Mouse (Mus musculus) forebrain, postnatal 0 days (tissue): ENCODE data around the gene Rnf144a. TPM values are rescaled to one million over a fixed set of nuclear protein-coding genes. Genes with fewer than 3 reads are reported as not detected.

Experiments
- ATAC-seq: fragments of 200-750 bp; cut with Nextera tagmentation; 2 replicates; pipeline ENCODE4 v1.8.0; 2017; ENCODE audit warnings: mild to moderate bottlenecking, moderate library complexity
- DNase-seq: peaks from one replicate; pipeline ENCODE4 v3.0.0-alpha.2; 2015
- H3K27ac ChIP-seq: fragments of 300-500 bp; sonication (generic); 2 replicates; pipeline ENCODE4 v1.5.1; 2014; ENCODE audit warnings: low read depth, mild to moderate bottlenecking, antibody characterized with exemption, low read length, moderate library complexity, mixed read lengths
- H3K27me3 ChIP-seq: fragments of 300-500 bp; sonication (generic); 2 replicates; pipeline ENCODE4 v1.6.1; 2014; ENCODE audit warnings: mild to moderate bottlenecking, low read length, mixed read lengths; ENCODE audit not compliant: insufficient read depth
- H3K36me3 ChIP-seq: fragments of 300-500 bp; sonication (generic); 2 replicates; pipeline ENCODE4 v1.6.1; 2014; ENCODE audit warnings: mild to moderate bottlenecking, moderate library complexity; ENCODE audit not compliant: insufficient read depth
- H3K4me1 ChIP-seq: fragments of 300-500 bp; sonication (generic); 2 replicates; pipeline ENCODE4 v1.6.1; 2014; ENCODE audit warnings: antibody characterized with exemption; ENCODE audit not compliant: insufficient read depth
- H3K4me2 ChIP-seq: fragments of 300-500 bp; sonication (generic); 2 replicates; pipeline ENCODE4 v1.6.1; 2014; ENCODE audit warnings: low read depth, mild to moderate bottlenecking, moderate library complexity
- H3K4me3 ChIP-seq: fragments of 300-500 bp; sonication (generic); 2 replicates; pipeline ENCODE4 v1.5.1; 2014; ENCODE audit warnings: low read depth, low read length, mixed read lengths
- H3K9ac ChIP-seq: fragments of 300-500 bp; sonication (generic); 2 replicates; pipeline ENCODE4 v1.6.1; 2014; ENCODE audit warnings: mild to moderate bottlenecking
- H3K9me3 ChIP-seq: fragments of 300-500 bp; sonication (generic); 2 replicates; pipeline ENCODE4 v1.6.1; 2016; ENCODE audit warnings: low read length
- CTCF ChIP-seq: sonication (generic); IDR thresholded peaks from 2 replicates; pipeline ENCODE4 v1.5.1; 2016; ENCODE audit warnings: antibody characterized with exemption, control low read depth, low read depth
- WGBS: fragments of 180-500 bp; shearing (Covaris S2); extraction: QIAGEN DNeasy Blood & Tissue Kit; methylation state at CpG from one replicate; pipeline ENCODE4 v1.1.7; 2014; 5-methylcytosine and 5-hydroxymethylcytosine counted together
- polyA plus RNA-seq: library from polyadenylated mRNA; unstranded; fragments of >200 nt; fragmentation: Nextera tagmentation; extraction: Ambion mirVana; gene quantifications from 2 replicates; pipeline ENCODE4 v1.2.1, GENCODE M21; 2015
- total RNA-seq: library from RNA; depleted of rRNA; stranded (reverse); fragments of >200 nt; gene quantifications from 2 replicates; pipeline ENCODE4 v1.2.3, GENCODE M21; 2014

The Rnf144a gene
- total and polyA plus RNA-seq, 2 experiments from 2014 or later, result 23.1 to 39.1 TPM

DNA sequence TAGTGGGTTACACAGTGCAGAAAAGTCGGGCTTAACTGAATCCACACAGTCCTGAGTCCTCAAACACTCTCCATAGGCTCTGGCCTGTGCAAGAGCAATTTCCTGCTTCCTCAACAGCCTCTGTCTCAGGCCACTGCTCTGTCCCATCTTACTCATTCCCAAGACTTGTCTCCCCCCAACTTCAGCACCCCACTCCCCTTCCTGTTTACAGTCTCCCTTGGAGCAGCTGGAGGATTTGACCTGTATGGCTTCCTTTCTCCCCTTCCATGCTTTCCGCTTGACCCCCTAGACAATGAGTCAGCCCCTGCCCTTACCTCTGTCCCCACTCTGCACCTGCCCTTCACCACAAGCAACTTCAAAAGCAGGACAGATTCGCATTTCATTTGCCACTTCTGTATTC lies 72.4 kb downstream of the Rnf144a start:
- Histone ChIP-seq H3K9me3 (no peaks in the 10 kb centered on the region), H3K36me3 (peaks cover 5% of the 10 kb centered on the region; the same call in 1 of the 2 replicates), H3K27me3 (no peaks in the 10 kb centered on the region), H3K9ac (no peak overlapping the region), H3K27ac (no peak overlapping the region), H3K4me1 (0 out of 2 replicates have a peak, but pooled peaks cover 4% of the 10 kb centered on the region), H3K4me2 (no peak overlapping the region), H3K4me3 (no peak overlapping the region)
- 88% methylated on average over 3 of the region's 3 CpGs for WGBS
- TF ChIP-seq CTCF, result no peak
- DNase-seq (no peak), ATAC-seq (no peak)

DNA sequence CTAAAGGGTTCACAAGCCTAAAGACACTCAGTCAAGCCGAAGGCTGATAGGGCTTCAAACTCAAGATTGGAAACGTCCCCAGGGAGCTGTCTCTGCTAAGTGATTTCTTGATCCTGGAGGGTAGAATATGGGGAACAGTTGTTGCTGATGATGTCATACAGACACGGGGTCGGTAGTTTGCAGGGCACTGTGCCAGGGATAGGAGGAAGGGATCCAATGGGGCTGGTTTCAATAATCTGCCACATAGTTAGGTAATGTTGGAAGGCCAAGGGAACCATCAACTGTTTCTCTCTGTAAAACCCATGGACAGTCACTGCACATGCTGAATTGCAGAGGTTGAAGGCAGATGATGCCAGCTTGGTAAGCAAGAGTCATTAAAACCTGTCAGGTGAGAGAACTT lies 73.0 kb downstream of the Rnf144a start:
- H3K4me2 ChIP-seq, result no peak overlapping the region
- H3K27ac ChIP-seq, result no peak overlapping the region
- WGBS, result 54% methylated on average over 4 of the region's 4 CpGs
- H3K4me1 ChIP-seq, result 0 out of 2 replicates have a peak, but pooled peaks cover 4% of the 10 kb centered on the region
- H3K27me3 ChIP-seq, result no peaks in the 10 kb centered on the region
- ATAC-seq (no peak), DNase-seq (no peak)
- H3K9ac ChIP-seq, result no peak overlapping the region
- peaks cover 10% of the 10 kb centered on the region; the same call in 1 of the 2 replicates for H3K36me3 ChIP-seq
- no peak overlapping the region for H3K4me3 ChIP-seq
- H3K9me3 ChIP-seq, result no peaks in the 10 kb centered on the region
- no peak for TF ChIP-seq CTCF

DNA sequence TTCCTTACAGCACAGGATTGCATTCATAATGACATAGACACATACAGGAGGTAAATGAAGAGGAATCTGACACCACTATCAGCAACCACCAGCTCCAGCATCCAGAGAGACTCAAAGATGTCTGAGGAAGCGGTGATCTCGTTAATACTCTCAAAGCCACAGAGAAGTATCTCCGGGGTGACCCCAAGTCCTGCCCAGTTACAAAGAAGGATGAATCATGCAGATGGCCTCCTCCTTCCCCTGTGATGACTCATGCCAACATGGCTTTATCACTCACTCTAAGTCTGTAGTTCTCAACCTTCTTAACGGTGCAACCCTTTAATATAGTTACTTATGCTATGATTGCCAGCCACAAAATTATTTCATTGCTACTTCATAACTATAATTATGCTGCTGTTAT lies 74.4 kb downstream of the Rnf144a start:
- WGBS, result 93% methylated on average over 4 of the region's 4 CpGs
- ATAC-seq (no peak), DNase-seq (no peak)
- Histone ChIP-seq H3K36me3 (peaks cover 10% of the 10 kb centered on the region; the same call in 1 of the 2 replicates), H3K27ac (no peak overlapping the region), H3K4me2 (no peak overlapping the region), H3K27me3 (no peaks in the 10 kb centered on the region), H3K9ac (no peak overlapping the region), H3K4me3 (no peak overlapping the region), H3K4me1 (0 out of 2 replicates have a peak, but pooled peaks cover 4% of the 10 kb centered on the region), H3K9me3 (no peaks in the 10 kb centered on the region)
- TF ChIP-seq CTCF, result no peak

DNA sequence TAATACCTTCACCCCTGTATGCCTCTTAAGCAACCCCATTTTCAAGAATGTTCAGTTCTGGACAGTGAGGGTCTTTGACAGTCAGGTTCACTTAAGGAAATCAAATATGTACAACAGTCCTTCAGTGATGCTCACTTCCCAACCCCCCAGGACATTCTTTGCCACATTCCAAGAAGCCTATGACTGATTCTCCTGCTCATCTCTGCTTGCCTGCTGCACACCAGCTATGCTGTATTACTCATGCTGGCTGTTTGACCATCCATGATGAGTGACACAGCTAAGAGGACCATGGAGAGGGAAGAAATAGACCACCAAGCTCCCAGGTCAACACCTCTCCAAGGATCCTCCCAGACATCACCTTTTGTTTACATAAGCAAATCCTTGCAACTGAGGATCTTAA lies 75.2 kb downstream of the Rnf144a start:
- Histone ChIP-seq H3K4me1 (0 out of 2 replicates have a peak, but pooled peaks cover under 1% of the 10 kb centered on the region), H3K9me3 (no peaks in the 10 kb centered on the region), H3K27ac (no peak overlapping the region), H3K4me2 (no peak overlapping the region), H3K36me3 (peaks cover 10% of the 10 kb centered on the region; the same call in 1 of the 2 replicates), H3K9ac (no peak overlapping the region), H3K4me3 (no peak overlapping the region), H3K27me3 (no peaks in the 10 kb centered on the region)
- TF ChIP-seq CTCF, result no peak
- ATAC-seq, result no peak
- no peak for DNase-seq

DNA sequence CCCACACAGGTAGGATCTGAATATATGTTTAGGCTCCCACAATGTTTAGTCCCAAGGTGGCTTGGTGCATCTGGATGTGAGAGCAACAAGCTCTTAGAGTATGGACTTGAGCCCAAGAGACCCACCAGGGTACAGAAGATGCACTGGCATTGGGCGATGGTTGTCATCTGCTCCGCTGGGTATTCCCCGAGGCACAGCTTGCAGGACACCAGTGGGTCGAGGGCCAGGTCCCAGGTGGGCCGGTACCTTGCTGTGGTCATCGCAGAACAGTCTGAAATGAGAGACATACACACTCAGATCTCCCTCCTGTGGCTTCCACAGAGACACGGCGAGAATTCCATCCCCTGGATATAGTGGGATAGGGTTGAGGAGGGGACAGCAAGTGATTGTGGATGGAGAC lies 75.9 kb downstream of the Rnf144a start:
- H3K27ac ChIP-seq, result no peak overlapping the region
- H3K27me3 ChIP-seq, result no peaks in the 10 kb centered on the region
- no peak for ATAC-seq
- H3K9me3 ChIP-seq, result no peaks in the 10 kb centered on the region
- H3K9ac ChIP-seq, result no peak overlapping the region
- H3K4me2 ChIP-seq, result no peak overlapping the region
- DNase-seq, result no peak
- peaks cover 10% of the 10 kb centered on the region; the same call in 1 of the 2 replicates for H3K36me3 ChIP-seq
- 98% methylated on average over 8 of the region's 8 CpGs for WGBS
- no peak overlapping the region for H3K4me3 ChIP-seq
- TF ChIP-seq CTCF, result no peak
- no peaks in the 10 kb centered on the region for H3K4me1 ChIP-seq

DNA sequence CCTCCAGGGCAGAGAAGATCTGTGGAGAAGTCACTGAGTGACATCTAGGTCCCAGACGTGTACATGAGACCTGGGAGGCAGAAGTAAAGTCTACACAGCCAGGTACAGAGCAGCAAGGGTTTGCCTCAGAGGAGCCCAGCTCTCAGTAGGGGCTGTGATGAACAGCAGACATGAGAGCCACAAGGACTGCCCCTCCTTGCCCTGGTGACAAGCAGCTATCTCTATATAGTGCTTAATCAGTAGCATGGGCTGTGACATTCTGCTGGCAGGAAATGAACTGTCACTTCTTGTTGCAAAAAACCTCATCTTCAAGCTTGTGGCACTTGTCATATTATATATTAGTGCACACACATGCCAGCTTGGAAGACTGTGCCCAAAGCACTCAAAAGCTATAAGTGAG lies 81.4 kb downstream of the Rnf144a start:
- 82% methylated on average over 1 of the region's 1 CpGs for WGBS
- no peak for TF ChIP-seq CTCF
- ATAC-seq (peak; percentile 27; the same call in 1 of the 2 replicates), DNase-seq (no peak)
- no peaks in the 10 kb centered on the region for H3K4me1 ChIP-seq
- H3K4me3 ChIP-seq, result no peak overlapping the region
- H3K4me2 ChIP-seq, result no peak overlapping the region
- H3K9ac ChIP-seq, result no peak overlapping the region
- H3K36me3 ChIP-seq, result peaks cover 10% of the 10 kb centered on the region; the same call in 1 of the 2 replicates
- no peaks in the 10 kb centered on the region for H3K27me3 ChIP-seq
- H3K27ac ChIP-seq, result no peak overlapping the region
- H3K9me3 ChIP-seq, result no peaks in the 10 kb centered on the region

DNA sequence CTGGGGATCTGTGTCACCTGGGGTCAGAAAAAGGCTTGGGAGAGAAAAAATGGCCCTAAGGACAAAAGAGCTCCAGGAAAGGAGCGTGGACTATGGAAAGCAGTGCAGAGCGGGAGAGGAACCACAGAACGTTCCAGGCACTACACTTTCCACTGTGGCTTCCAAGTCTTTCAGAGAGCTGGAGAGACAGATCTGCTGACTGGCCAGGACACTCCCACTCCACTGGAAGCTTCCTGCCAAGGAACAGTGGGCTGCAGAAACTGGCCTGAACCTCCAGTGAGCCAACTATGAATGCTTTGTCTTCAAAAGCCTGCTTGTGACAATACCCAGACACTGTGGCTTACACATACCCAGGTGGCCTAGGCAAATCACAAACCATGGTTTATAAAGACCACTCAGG lies 84.0 kb downstream of the Rnf144a start:
- ATAC-seq (peak; percentile 60), DNase-seq (peak; percentile 26)
- WGBS, result 68% methylated on average over 3 of the region's 3 CpGs
- Histone ChIP-seq H3K9me3 (no peaks in the 10 kb centered on the region), H3K27me3 (no peaks in the 10 kb centered on the region), H3K9ac (no peak overlapping the region), H3K36me3 (peaks cover 7% of the 10 kb centered on the region; the same call in 1 of the 2 replicates), H3K4me1 (no peaks in the 10 kb centered on the region), H3K4me3 (no peak overlapping the region), H3K27ac (no peak overlapping the region), H3K4me2 (no peak overlapping the region)
- TF ChIP-seq CTCF, result no peak
